Mouse (Mus musculus) spleen, adult 2 months (tissue): ENCODE results near the gene Sec13. TPM values are rescaled to one million over a fixed set of nuclear protein-coding genes. Genes with fewer than 3 reads are reported as not detected.

Experiments
- DNase-seq, 2 experiments: peaks; one replicate each; pipeline versions ENCODE4 v3.0.0 to v3.0.0-alpha.2; 2012 to 2021; ENCODE audit warnings: low spot score in 2 of 2, low read depth in 1 of 2
- H3K27ac ChIP-seq: fragments of 200-500 bp; 2 replicates; pipeline ENCODE4 v1.5.1; 2012; ENCODE audit warnings: low read length, inconsistent platforms; ENCODE audit not compliant: insufficient read depth
- H3K27me3 ChIP-seq: fragments of 200-500 bp; 2 replicates; pipeline ENCODE4 v1.6.1; 2012; ENCODE audit warnings: mild to moderate bottlenecking, moderate library complexity, low read length, inconsistent platforms; ENCODE audit not compliant: control insufficient read depth, insufficient read depth
- H3K36me3 ChIP-seq: fragments of 200-500 bp; 2 replicates; pipeline ENCODE4 v1.6.1; 2012; ENCODE audit warnings: mild to moderate bottlenecking, low read length, inconsistent platforms; ENCODE audit not compliant: control insufficient read depth, insufficient read depth
- H3K4me1 ChIP-seq: fragments of 200-500 bp; 2 replicates; pipeline ENCODE4 v1.6.1; 2011; ENCODE audit warnings: inconsistent platforms; ENCODE audit not compliant: control insufficient read depth, insufficient read depth, insufficient read length
- H3K4me3 ChIP-seq: fragments of 200-500 bp; 2 replicates; pipeline ENCODE4 v1.5.1; 2011; ENCODE audit warnings: mild to moderate bottlenecking, inconsistent platforms; ENCODE audit not compliant: insufficient read depth, insufficient read length; ENCODE audit errors: extremely low read depth
- CTCF ChIP-seq: fragments of 200-500 bp; IDR thresholded peaks from 2 replicates; pipeline ENCODE4 v1.5.1; 2011; ENCODE audit warnings: mild to moderate bottlenecking, inconsistent platforms; ENCODE audit not compliant: insufficient read depth, insufficient read length, insufficient replicate concordance; ENCODE audit errors: extremely low read depth
- POLR2A ChIP-seq: fragments of 200-500 bp; IDR thresholded peaks from 2 replicates; pipeline ENCODE4 v1.6.1; 2011; ENCODE audit warnings: low read depth, low read length, inconsistent platforms
- WGBS: fragments of 180-500 bp; shearing (Covaris S2); methylation state at CpG from one replicate; pipeline ENCODE4 v1.1.7; 2018; 5-methylcytosine and 5-hydroxymethylcytosine counted together
- polyA plus RNA-seq: library from polyadenylated mRNA; depleted of rRNA; stranded (reverse); fragments of >200 nt; gene quantifications from 2 replicates; pipeline ENCODE4 v1.2.3, GENCODE M21; 2012

Gene Sec13
- polyA plus RNA-seq, 1 experiment: 80.0 TPM

GRCm38 (mm10) chr6:113712718-113713117 lies 27.8 kb downstream of the Sec13 start:
- Histone ChIP-seq H3K4me3 (no peak overlapping the region), H3K4me1 (peaks cover 10% of the 10 kb centered on the region; the same call in 1 of the 2 replicates), H3K36me3 (peaks cover 58% of the 10 kb centered on the region), H3K27ac (no peak overlapping the region), H3K27me3 (no peaks in the 10 kb centered on the region)
- DNase-seq: no peak
- TF ChIP-seq CTCF (no peak), POLR2A (no peak)
- 93% methylated on average over 3 of the region's 3 CpGs for WGBS

GRCm38 (mm10) chr6:113697222-113698205 lies 43.0 kb downstream of the Sec13 start:
- peak overlapping the region; percentile 93 for H3K27ac ChIP-seq
- H3K27me3 ChIP-seq: no peaks in the 10 kb centered on the region
- peaks cover 2% of the 10 kb centered on the region for H3K4me1 ChIP-seq
- peaks cover 22% of the 10 kb centered on the region for H3K36me3 ChIP-seq
- peak in 1 of 2 experiments; percentile 25 for DNase-seq
- peak overlapping the region; percentile 98 for H3K4me3 ChIP-seq
- no peak for TF ChIP-seq POLR2A
- TF ChIP-seq CTCF: no peak
- WGBS: under 1% methylated on average over 100 of the region's 113 CpGs

GRCm38 (mm10) chr6:113696582-113697221 lies 43.8 kb downstream of the Sec13 start, which contains the start of gene Tatdn2:
Tatdn2 (plus strand) TSS chr6:113697050.
- no peaks in the 10 kb centered on the region for H3K27me3 ChIP-seq
- WGBS: under 1% methylated on average over 58 of the region's 58 CpGs
- peak; percentile 96 to 97 for DNase-seq
- TF ChIP-seq POLR2A (peak; percentile 86), CTCF (no peak)
- peaks cover 3% of the 10 kb centered on the region for H3K4me1 ChIP-seq
- peak within 1 kb of the TSS; percentile 96 for H3K27ac ChIP-seq
- peak within 1 kb of the TSS; percentile 98 for H3K4me3 ChIP-seq
- peaks cover 19% of the 10 kb centered on the region for H3K36me3 ChIP-seq

- Histone ChIP-seq H3K27me3 (no peaks in the 10 kb centered on the region), H3K4me3 (no peak overlapping the region), H3K4me1 (peaks cover 3% of the 10 kb centered on the region)
These were observed 44.7 kb downstream of the Sec13 start for GRCm38 (mm10) chr6:113695766-113696355.

GRCm38 (mm10) chr6:113695203-113695602 lies 45.3 kb downstream of the Sec13 start:
- DNase-seq: no peak
- Histone ChIP-seq H3K27ac (peak overlapping the region; percentile 96), H3K27me3 (no peaks in the 10 kb centered on the region), H3K36me3 (peaks cover 12% of the 10 kb centered on the region), H3K4me1 (peaks cover 5% of the 10 kb centered on the region), H3K4me3 (no peak overlapping the region)
- TF ChIP-seq CTCF (no peak), POLR2A (no peak)
- WGBS: 67% methylated on average over 1 of the region's 1 CpGs

More at GRCm38 (mm10) chr6:113695766-113696355, 44.7 kb downstream of the Sec13 start:
- WGBS: 61% methylated on average over 4 of the region's 4 CpGs
- DNase-seq: no peak
- Histone ChIP-seq H3K27ac (peak overlapping the region; percentile 96), H3K36me3 (peaks cover 14% of the 10 kb centered on the region)
- TF ChIP-seq CTCF (no peak), POLR2A (no peak)

GRCm38 (mm10) chr6:113693377-113693776 lies 47.2 kb downstream of the Sec13 start:
- Histone ChIP-seq H3K36me3 (peaks cover 16% of the 10 kb centered on the region), H3K4me1 (peaks cover 5% of the 10 kb centered on the region), H3K27me3 (no peaks in the 10 kb centered on the region), H3K27ac (no peak overlapping the region), H3K4me3 (no peak overlapping the region)
- WGBS: 90% methylated on average over 5 of the region's 5 CpGs
- DNase-seq: no peak
- TF ChIP-seq CTCF (no peak), POLR2A (no peak)
